Mouse (Mus musculus): ENCODE data around the gene Tubgcp2. TPM values are rescaled to one million over a fixed set of nuclear protein-coding genes. Genes with fewer than 3 reads are reported as not detected.
A peak's percentile ranks its signal among the peaks of the same experiment; 100 is the strongest.

The Tubgcp2 gene
- polyA plus RNA-seq (2015; fragmentation: Nextera tagmentation; extraction: Ambion mirVana) = 27.4 and 37.0 TPM in 2 replicates

GRCm38 (mm10) chr7:140036281-140037170 is at the start of gene Tubgcp2, which contains the start of gene Zfp511:
Gene Tubgcp2 (minus strand): TSS chr7:140036669.
Gene Zfp511 (plus strand): TSS chr7:140036391.
- Histone ChIP-seq H3K9me3 (replicated peaks) (no peaks in the 10 kb centered on the region), H3K27me3 (no peaks in the 10 kb centered on the region), H3K4me1 (replicated peaks) (peaks cover 22% of the 10 kb centered on the region), H3K27ac (peak within 1 kb of the TSS; percentile 90), H3K36me3 (peaks cover 29% of the 10 kb centered on the region), H3K9ac (peak within 1 kb of the TSS; percentile 83), H3K4me3 (peak within 1 kb of the TSS; percentile 81), H3K4me2 (peak within 1 kb of the TSS; percentile 96)
- WGBS = 1% methylated on average over 68 of the region's 69 CpGs
- peak; percentile 98 for ATAC-seq (replicated peaks; ENCODE audit: insufficient number of reproducible peaks, insufficient read depth, low FRiP score, low read depth)

- Histone ChIP-seq H3K9me3 (replicated peaks) (no peaks in the 10 kb centered on the region), H3K27ac (no peak within 1 kb of the TSS), H3K27me3 (peaks cover 57% of the 10 kb centered on the region), H3K4me3 (no peak within 1 kb of the TSS), H3K4me1 (replicated peaks) (peaks cover 2% of the 10 kb centered on the region; the same call in 1 of the 2 replicates), H3K4me2 (no peak within 1 kb of the TSS), H3K9ac (no peak within 1 kb of the TSS), H3K36me3 (no peaks in the 10 kb centered on the region)
- no peak for ATAC-seq (replicated peaks; ENCODE audit: insufficient number of reproducible peaks, insufficient read depth, low FRiP score, low read depth)
- 7% methylated on average over 18 of the region's 18 CpGs for WGBS
Observed at GRCm38 (mm10) chr7:140082242-140082678, 45.8 kb upstream of the Tubgcp2 start, which contains the start of gene Caly. Gene Caly (minus strand): TSS chr7:140082548.

DNA sequence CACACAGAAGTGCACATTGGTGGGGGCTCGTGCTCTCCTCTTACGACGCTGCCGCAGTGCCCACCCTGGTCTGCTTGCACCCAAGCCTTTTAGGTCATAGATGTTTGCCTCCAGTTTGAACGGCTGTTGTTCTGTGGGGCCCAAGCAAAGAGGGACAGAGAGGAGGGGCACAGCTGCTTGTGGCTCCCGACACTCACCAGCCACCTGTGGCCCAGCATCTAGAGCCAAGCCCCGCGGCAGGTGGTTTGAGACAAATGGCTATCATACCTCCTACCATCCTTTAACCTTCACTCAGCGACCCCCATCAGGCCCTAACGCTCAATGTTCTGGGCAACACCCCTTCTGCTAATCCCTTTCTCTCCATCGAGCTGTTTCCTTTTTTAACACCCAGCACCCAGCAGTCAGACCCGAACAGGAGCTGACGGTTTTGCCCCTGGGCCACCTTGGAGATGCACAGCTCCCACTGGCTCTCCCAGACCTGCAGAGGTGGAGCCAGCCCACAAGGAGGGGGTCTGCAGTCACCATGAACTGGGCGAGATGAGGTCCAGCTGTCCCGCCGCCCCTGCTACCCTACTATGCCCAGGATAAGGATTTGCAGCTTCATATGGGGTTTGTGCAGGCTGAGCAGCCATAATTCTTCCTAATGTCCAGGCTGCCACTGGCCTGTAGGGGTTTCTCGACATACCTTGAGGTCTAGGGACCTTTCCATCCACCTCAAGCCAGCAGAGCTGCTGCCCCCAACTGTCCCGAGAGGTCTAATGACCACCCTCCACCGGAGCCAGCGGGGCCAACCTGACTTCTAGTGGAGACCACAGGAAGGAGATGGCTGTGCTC is 45.2 kb upstream of the Tubgcp2 start:
- no peak for ATAC-seq (replicated peaks; ENCODE audit: insufficient number of reproducible peaks, insufficient read depth, low FRiP score, low read depth)
- Histone ChIP-seq H3K4me2 (no peak overlapping the region), H3K9me3 (replicated peaks) (no peaks in the 10 kb centered on the region), H3K27ac (no peak overlapping the region), H3K9ac (no peak overlapping the region), H3K4me3 (no peak overlapping the region), H3K4me1 (replicated peaks) (peaks cover 2% of the 10 kb centered on the region; the same call in 1 of the 2 replicates), H3K27me3 (peaks cover 57% of the 10 kb centered on the region), H3K36me3 (no peaks in the 10 kb centered on the region)
- 18% methylated on average over 20 of the region's 20 CpGs for WGBS

- Histone ChIP-seq H3K4me1 (replicated peaks) (peaks cover 2% of the 10 kb centered on the region; the same call in 1 of the 2 replicates), H3K4me2 (peak overlapping the region; percentile 39), H3K9ac (no peak overlapping the region), H3K36me3 (no peaks in the 10 kb centered on the region), H3K27me3 (peaks cover 57% of the 10 kb centered on the region), H3K27ac (no peak overlapping the region), H3K9me3 (replicated peaks) (no peaks in the 10 kb centered on the region), H3K4me3 (peak overlapping the region; percentile 0; the same call in 1 of the 2 replicates)
- WGBS = 4% methylated on average over 24 of the region's 24 CpGs
- ATAC-seq (replicated peaks; ENCODE audit: insufficient number of reproducible peaks, insufficient read depth, low FRiP score, low read depth) = no peak
Observed at GRCm38 (mm10) chr7:140080503-140081156, 44.2 kb upstream of the Tubgcp2 start.

DNA sequence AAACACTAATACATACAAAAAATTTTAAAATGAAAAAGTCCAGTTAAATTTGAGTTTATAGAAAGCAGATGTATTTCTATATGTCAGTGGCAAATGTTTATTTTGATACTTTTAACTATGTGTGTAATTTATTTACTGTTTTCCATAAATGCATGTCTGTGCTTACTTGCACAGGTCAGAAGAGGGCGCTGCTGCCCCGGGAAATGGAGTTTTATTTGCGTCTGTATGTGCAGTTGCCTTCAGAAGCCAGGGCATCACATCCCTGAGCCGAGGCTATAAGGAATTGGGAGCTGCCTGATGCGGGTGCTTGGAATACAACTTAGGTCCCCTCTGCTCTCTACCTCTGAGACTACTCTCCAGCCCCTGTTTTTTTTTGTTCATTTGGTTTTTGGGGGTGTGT is 42.2 kb upstream of the Tubgcp2 start:
- Histone ChIP-seq H3K9me3 (replicated peaks) (no peaks in the 10 kb centered on the region), H3K9ac (no peak overlapping the region), H3K27me3 (peaks cover 49% of the 10 kb centered on the region), H3K36me3 (no peaks in the 10 kb centered on the region), H3K4me2 (no peak overlapping the region), H3K4me1 (replicated peaks) (peaks cover 2% of the 10 kb centered on the region; the same call in 1 of the 2 replicates), H3K27ac (no peak overlapping the region), H3K4me3 (no peak overlapping the region)
- under 1% methylated on average over 5 of the region's 5 CpGs for WGBS
- ATAC-seq (replicated peaks; ENCODE audit: insufficient number of reproducible peaks, insufficient read depth, low FRiP score, low read depth) = no peak

- Histone ChIP-seq H3K4me3 (no peak overlapping the region), H3K27me3 (peaks cover 47% of the 10 kb centered on the region), H3K36me3 (no peaks in the 10 kb centered on the region), H3K4me2 (no peak overlapping the region), H3K9me3 (replicated peaks) (no peaks in the 10 kb centered on the region), H3K27ac (no peak overlapping the region), H3K4me1 (replicated peaks) (peaks cover 2% of the 10 kb centered on the region; the same call in 1 of the 2 replicates), H3K9ac (no peak overlapping the region)
- ATAC-seq (replicated peaks; ENCODE audit: insufficient number of reproducible peaks, insufficient read depth, low FRiP score, low read depth) = no peak
- WGBS = 65% methylated on average over 6 of the region's 6 CpGs
Observed at GRCm38 (mm10) chr7:140077698-140078097, 41.2 kb upstream of the Tubgcp2 start.

GRCm38 (mm10) chr7:140070042-140070711 is 33.7 kb upstream of the Tubgcp2 start:
- Histone ChIP-seq H3K4me2 (peak overlapping the region; percentile 72), H3K9me3 (replicated peaks) (no peaks in the 10 kb centered on the region), H3K27me3 (peaks cover 50% of the 10 kb centered on the region), H3K4me1 (replicated peaks) (peaks cover 6% of the 10 kb centered on the region), H3K36me3 (no peaks in the 10 kb centered on the region), H3K4me3 (peak overlapping the region; percentile 46), H3K9ac (peak overlapping the region; percentile 56), H3K27ac (no peak overlapping the region)
- WGBS = 24% methylated on average over 38 of the region's 39 CpGs
- ATAC-seq (replicated peaks; ENCODE audit: insufficient number of reproducible peaks, insufficient read depth, low FRiP score, low read depth) = peak; percentile 45; the same call in 1 of the 2 replicates

DNA sequence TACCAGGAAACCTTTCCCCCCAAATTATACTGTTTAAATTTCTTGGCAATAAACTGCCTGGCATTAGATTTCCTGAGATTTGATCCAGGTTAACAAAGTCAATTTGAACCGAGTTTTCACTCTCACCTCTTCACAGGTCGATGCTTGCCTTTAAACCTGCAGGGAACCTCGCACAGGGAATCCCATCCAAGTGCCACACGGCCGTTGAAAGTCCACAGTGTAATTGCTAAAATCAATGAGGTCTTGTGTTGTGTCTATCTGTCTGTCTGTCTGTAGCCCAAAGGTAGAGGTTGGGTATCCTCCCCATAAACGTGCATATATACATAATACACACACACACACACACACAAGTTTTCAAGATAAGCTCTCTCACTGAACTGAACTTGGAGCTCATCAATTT is 30.9 kb upstream of the Tubgcp2 start:
- H3K9me3 ChIP-seq (replicated peaks) = no peaks in the 10 kb centered on the region
- 54% methylated on average over 6 of the region's 6 CpGs for WGBS

GRCm38 (mm10) chr7:140063092-140063491 is 26.6 kb upstream of the Tubgcp2 start:
- Histone ChIP-seq H3K4me3 (no peak overlapping the region), H3K4me1 (replicated peaks) (peaks cover 15% of the 10 kb centered on the region), H3K9me3 (replicated peaks) (no peaks in the 10 kb centered on the region), H3K27me3 (peaks cover 83% of the 10 kb centered on the region), H3K9ac (no peak overlapping the region), H3K27ac (no peak overlapping the region), H3K4me2 (no peak overlapping the region), H3K36me3 (no peaks in the 10 kb centered on the region)
- ATAC-seq (replicated peaks; ENCODE audit: insufficient number of reproducible peaks, insufficient read depth, low FRiP score, low read depth) = no peak
- 20% methylated on average over 7 of the region's 7 CpGs for WGBS

More for the DNA sequence above, 30.9 kb upstream of the Tubgcp2 start:
- H3K4me3 ChIP-seq = no peak overlapping the region
- peaks cover 6% of the 10 kb centered on the region for H3K4me1 ChIP-seq (replicated peaks)
- H3K36me3 ChIP-seq = no peaks in the 10 kb centered on the region
- no peak overlapping the region for H3K4me2 ChIP-seq
- ATAC-seq (replicated peaks; ENCODE audit: insufficient number of reproducible peaks, insufficient read depth, low FRiP score, low read depth) = no peak
- peaks cover 67% of the 10 kb centered on the region for H3K27me3 ChIP-seq
- no peak overlapping the region for H3K9ac ChIP-seq
- no peak overlapping the region for H3K27ac ChIP-seq

DNA sequence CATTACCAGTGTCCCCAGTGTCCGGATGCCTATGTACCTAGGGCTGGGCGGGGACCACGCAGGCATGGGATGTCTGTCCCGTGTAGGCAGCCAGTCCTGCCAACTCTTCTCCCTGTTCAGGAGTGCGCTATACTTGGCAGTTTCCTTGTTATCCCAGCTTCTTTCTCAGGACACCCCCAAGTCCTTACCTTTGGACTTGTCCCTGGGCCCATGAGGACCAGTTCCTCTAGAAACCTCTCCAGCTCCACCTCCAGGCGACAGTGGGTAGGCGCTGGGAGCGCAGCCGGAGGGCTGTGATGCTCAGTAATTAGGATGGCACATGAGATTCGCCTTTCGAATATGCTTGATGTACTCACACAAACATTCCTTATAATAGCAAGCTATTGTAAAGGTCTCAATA is 25.8 kb upstream of the Tubgcp2 start:
- H3K27me3 ChIP-seq = peaks cover 91% of the 10 kb centered on the region
- peaks cover 20% of the 10 kb centered on the region for H3K4me1 ChIP-seq (replicated peaks)
- no peak overlapping the region for H3K27ac ChIP-seq
- no peak overlapping the region for H3K4me3 ChIP-seq
- no peak for ATAC-seq (replicated peaks; ENCODE audit: insufficient number of reproducible peaks, insufficient read depth, low FRiP score, low read depth)
- 15% methylated on average over 11 of the region's 11 CpGs for WGBS
- H3K9me3 ChIP-seq (replicated peaks) = no peaks in the 10 kb centered on the region
- no peak overlapping the region for H3K9ac ChIP-seq
- no peak overlapping the region for H3K4me2 ChIP-seq
- H3K36me3 ChIP-seq = no peaks in the 10 kb centered on the region
